Mouse (Mus musculus) liver, postnatal 0 days (tissue): ENCODE results near the gene Klhdc7a.

Experiments used
- CTCF ChIP-seq: sonication (generic); IDR thresholded peaks from 2 replicates; pipeline ENCODE4 v1.5.1; 2016; ENCODE audit warnings: antibody characterized with exemption, low read depth
- EP300 ChIP-seq: IDR thresholded peaks from 2 replicates; pipeline ENCODE4 v1.6.1; 2016; ENCODE audit warnings: antibody characterized with exemption, low read depth, mild to moderate bottlenecking

GRCm38 (mm10) chr4:139916731-139917130 lies 51.1 kb downstream of the Klhdc7a start:
- TF ChIP-seq CTCF: no peak
- TF ChIP-seq EP300: no peak
